Mouse (Mus musculus): ENCODE data around the gene Hmga2.

DNA sequence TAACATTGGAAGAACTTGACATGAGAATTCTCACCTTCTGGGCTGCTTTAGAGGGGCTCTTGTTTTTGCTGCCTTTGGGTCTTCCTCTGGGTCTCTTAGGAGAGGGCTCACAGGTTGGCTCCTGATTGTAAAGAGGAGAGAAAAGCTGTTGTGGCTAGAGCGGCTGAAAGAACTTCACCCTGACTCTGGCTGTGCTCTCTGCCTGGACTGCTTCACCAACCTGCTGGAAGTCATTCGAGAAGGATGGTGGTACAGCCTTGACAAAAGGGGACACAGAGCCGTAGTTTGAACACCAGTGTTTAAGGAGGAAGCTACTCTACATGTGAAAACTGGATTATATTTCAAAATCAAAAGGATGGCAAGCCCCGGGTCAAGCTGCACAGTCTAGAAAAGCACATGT, 3.1 kb downstream of the Hmga2 start:
- no peak for TF ChIP-seq EP300 (IDR thresholded peaks at IDR 0.05; ENCODE audit: low read depth)
- TF ChIP-seq CTCF (IDR thresholded peaks at IDR 0.05; ENCODE audit: low read depth), result no peak
